Mouse (Mus musculus) kidney, postnatal 0 days (tissue): ENCODE measurements around the gene Dync2h1. TPM values are rescaled to one million over a fixed set of nuclear protein-coding genes. Genes with fewer than 3 reads are reported as not detected.
A peak's percentile ranks its signal among the peaks of the same experiment; 100 is the strongest.
"Not testable (repeated sequence)": the region's sequence is repeated elsewhere in the genome, so short reads cannot be mapped to it uniquely, and the experiment has no call there.

Experiments
- ATAC-seq: fragments of 200-750 bp; cut with Nextera tagmentation; replicated peaks from 2 replicates; pipeline ENCODE4 v1.8.0; 2017; ENCODE audit warnings: low read depth, moderate number of reproducible peaks, moderate TSS enrichment, moderate library complexity; ENCODE audit not compliant: low FRiP score
- DNase-seq: peaks from one replicate; pipeline ENCODE4 v3.0.0-alpha.2; 2016; ENCODE audit warnings: low spot score
- H3K27ac ChIP-seq: fragments of 300-500 bp; sonication (generic); 2 replicates; pipeline ENCODE4 v1.5.1; 2014; ENCODE audit warnings: mild to moderate bottlenecking
- H3K27me3 ChIP-seq: fragments of 300-500 bp; sonication (generic); 2 replicates; pipeline ENCODE4 v1.6.1; 2014; ENCODE audit warnings: low read length, mixed read lengths; ENCODE audit not compliant: insufficient read depth
- H3K36me3 ChIP-seq: fragments of 300-500 bp; sonication (generic); 2 replicates; pipeline ENCODE4 v1.6.1; 2014; ENCODE audit warnings: low read length, mixed read lengths; ENCODE audit not compliant: insufficient read depth
- H3K4me1 ChIP-seq: fragments of 300-500 bp; sonication (generic); replicated peaks from 2 replicates; pipeline ENCODE4 v1.6.1; 2014; ENCODE audit warnings: antibody characterized with exemption, low read length, mixed read lengths; ENCODE audit not compliant: insufficient read depth
- H3K4me2 ChIP-seq: fragments of 300-500 bp; sonication (generic); 2 replicates; pipeline ENCODE4 v1.6.1; 2014; ENCODE audit warnings: mild to moderate bottlenecking, low read length, moderate library complexity, mixed read lengths
- H3K4me3 ChIP-seq: fragments of 300-500 bp; sonication (generic); replicated peaks from 2 replicates; pipeline ENCODE4 v1.5.1; 2014; ENCODE audit warnings: low read depth, low read length
- H3K9ac ChIP-seq: fragments of 300-500 bp; sonication (generic); 2 replicates; pipeline ENCODE4 v1.6.1; 2014; ENCODE audit warnings: low read depth, low read length
- H3K9me3 ChIP-seq: fragments of 300-500 bp; sonication (generic); replicated peaks from 2 replicates; pipeline ENCODE4 v1.6.1; 2016; ENCODE audit warnings: low read length, inconsistent platforms, mixed read lengths
- CTCF ChIP-seq: IDR thresholded peaks from 2 replicates; pipeline ENCODE4 v1.5.1; 2016; ENCODE audit warnings: antibody characterized with exemption, low read depth, mild to moderate bottlenecking, moderate library complexity
- WGBS: fragments of 180-500 bp; shearing (Covaris S2); extraction: QIAGEN DNeasy Blood & Tissue Kit; methylation state at CpG from one replicate; pipeline ENCODE4 v1.1.7; 2014; 5-methylcytosine and 5-hydroxymethylcytosine counted together
- polyA plus RNA-seq: library from polyadenylated mRNA; unstranded; fragments of >200 nt; fragmentation: Nextera tagmentation; extraction: Ambion mirVana; gene quantifications from 2 replicates; pipeline ENCODE4 v1.2.1, GENCODE M21; 2015

Dync2h1 gene
- polyA plus RNA-seq, 1 experiment from 2014 or later = 14.9 TPM

DNA sequence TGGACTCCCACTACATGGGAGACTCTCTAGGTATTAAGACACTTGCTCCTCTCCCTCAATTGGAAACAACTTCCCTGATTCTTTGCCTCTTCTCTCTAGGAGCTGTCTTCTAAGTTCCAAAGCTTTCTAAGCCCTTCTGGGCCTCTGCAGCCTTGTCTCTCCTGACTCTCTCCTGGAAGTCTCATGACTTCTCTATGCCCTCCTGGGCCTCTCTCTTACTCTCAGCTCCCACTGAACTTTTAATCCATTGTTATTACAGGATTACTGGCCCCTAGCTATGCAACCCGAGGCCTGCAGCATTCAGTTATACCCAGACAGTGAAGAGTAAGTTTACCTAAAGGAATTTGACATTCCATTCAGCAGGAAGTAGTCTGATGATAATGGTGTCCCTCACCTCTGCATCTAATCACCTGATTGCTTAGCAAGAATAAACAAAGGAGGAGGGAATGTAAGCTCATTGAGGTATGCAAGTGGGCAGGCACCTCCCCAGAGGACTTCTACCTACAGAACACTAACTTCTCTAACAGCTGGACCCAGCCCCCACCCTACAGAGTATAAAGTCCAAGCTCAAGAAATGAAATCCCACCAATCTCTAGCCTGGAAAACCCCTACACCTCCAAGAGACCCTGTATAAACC, 256.7 kb downstream of the Dync2h1 start:
- no peak overlapping the region for H3K4me2 ChIP-seq
- TF ChIP-seq CTCF = no peak
- 24% methylated on average over 1 of the region's 1 CpGs for WGBS
- no peak overlapping the region for H3K27ac ChIP-seq
- peak; percentile 84 for ATAC-seq
- no peaks in the 10 kb centered on the region for H3K9me3 ChIP-seq
- H3K9ac ChIP-seq = no peak overlapping the region
- no peaks in the 10 kb centered on the region for H3K27me3 ChIP-seq
- H3K4me3 ChIP-seq = no peak overlapping the region
- no peak for DNase-seq
- no peaks in the 10 kb centered on the region for H3K4me1 ChIP-seq
- no peaks in the 10 kb centered on the region for H3K36me3 ChIP-seq

DNA sequence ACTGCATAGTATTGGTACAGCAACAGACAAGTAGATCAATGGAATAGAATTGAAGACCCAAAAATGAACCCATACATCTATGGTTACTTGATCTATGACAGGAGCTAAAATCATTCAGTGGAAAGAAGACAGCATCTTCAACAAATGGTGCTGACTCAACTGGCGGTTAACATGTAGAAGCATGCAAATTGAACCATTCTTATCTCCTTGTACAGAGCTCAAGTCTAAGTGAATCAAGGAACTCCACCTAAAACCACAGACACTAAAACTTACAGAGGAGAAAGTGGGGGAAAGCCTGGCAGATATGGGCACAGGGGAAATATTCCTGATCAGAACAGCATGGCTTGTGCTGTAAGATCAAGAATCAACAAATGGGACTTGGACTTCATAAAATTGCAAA, 270.8 kb downstream of the Dync2h1 start:
- TF ChIP-seq CTCF = no peak
- Histone ChIP-seq H3K36me3 (no peaks in the 10 kb centered on the region), H3K9ac (no peak overlapping the region), H3K9me3 (no peaks in the 10 kb centered on the region), H3K4me3 (no peak overlapping the region), H3K4me1 (no peaks in the 10 kb centered on the region), H3K27me3 (no peaks in the 10 kb centered on the region), H3K4me2 (no peak overlapping the region), H3K27ac (no peak overlapping the region)
- no peak for ATAC-seq
- WGBS = 86% methylated on average over 1 of the region's 1 CpGs
- no peak for DNase-seq

DNA sequence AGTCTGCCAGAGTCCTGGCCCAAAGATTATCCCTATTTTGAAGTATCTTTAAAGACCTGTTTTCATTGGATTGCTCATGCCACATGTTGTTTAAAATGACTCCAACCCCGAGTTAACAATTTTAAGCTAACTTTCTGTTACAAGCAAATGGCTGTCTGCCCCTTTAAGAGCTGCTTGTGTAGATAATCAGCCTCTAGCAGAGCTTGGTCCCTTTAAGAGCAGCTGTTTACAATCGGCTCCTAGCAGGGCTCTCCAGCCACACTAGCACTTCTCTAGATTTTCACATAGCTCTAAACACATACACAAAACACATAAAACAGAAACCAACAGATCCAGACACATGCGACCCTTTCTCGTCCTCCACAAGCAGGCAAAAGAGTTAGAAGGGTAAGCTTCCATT, 273.7 kb downstream of the Dync2h1 start:
- not testable (repeated sequence) for H3K4me2 ChIP-seq, H3K4me3 ChIP-seq, DNase-seq

DNA sequence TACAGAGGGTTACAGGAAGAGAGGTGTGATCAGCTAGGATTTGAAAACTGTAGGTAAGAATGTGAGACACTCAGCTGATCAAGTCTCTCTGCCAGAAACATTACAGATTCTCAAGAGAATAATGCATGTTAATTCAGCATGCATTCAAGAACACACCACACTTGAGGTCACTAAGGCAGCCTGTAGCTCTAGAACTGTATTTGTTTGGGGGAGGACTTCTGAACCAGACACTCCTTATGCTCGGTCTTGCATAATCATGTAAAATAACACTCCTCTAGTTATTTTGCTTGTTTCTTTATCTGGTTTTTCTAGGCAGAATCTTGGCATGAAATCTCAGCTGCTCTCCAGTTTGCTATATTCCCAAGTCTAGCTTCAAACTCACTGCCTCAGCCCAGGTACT, 282.6 kb downstream of the Dync2h1 start:
- no peak for DNase-seq
- H3K27me3 ChIP-seq = no peaks in the 10 kb centered on the region
- ATAC-seq = no peak
- no peak overlapping the region for H3K27ac ChIP-seq
- H3K4me3 ChIP-seq = no peak overlapping the region
- H3K4me2 ChIP-seq = no peak overlapping the region
- TF ChIP-seq CTCF = no peak
- no peaks in the 10 kb centered on the region for H3K36me3 ChIP-seq
- H3K4me1 ChIP-seq = no peaks in the 10 kb centered on the region
- no peaks in the 10 kb centered on the region for H3K9me3 ChIP-seq
- 71% methylated on average over 1 of the region's 1 CpGs for WGBS
- H3K9ac ChIP-seq = no peak overlapping the region

More for the DNA sequence above, 273.7 kb downstream of the Dync2h1 start:
- H3K9me3 ChIP-seq, H3K9ac ChIP-seq, H3K27ac ChIP-seq, ATAC-seq, H3K27me3 ChIP-seq, H3K4me1 ChIP-seq, H3K36me3 ChIP-seq: not testable (repeated sequence)
- WGBS = 56% methylated on average over 4 of the region's 4 CpGs

DNA sequence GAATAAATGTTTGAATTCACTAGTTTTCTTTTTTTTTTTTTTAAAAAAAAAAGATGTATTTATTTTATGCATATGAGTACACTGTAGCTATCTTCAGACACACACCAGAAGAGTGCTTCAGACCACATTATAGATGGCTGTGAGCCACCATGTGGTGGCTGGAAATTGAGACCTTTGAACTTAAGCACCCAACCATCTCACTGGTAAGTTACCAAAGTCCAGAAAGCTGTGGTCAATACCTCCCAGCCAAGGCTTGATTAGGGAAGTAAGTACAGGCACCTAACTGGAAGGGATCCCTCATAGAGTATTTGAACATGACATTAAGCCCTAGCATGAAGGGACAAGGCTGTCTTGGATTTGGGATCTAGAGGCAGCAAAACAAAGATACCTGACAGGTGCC, 292.9 kb downstream of the Dync2h1 start:
- Histone ChIP-seq H3K4me2 (no peak overlapping the region), H3K9me3 (no peaks in the 10 kb centered on the region), H3K4me3 (no peak overlapping the region), H3K9ac (no peak overlapping the region), H3K4me1 (no peaks in the 10 kb centered on the region), H3K27ac (no peak overlapping the region), H3K27me3 (no peaks in the 10 kb centered on the region), H3K36me3 (no peaks in the 10 kb centered on the region)
- ATAC-seq (no peak), DNase-seq (no peak)
- no peak for TF ChIP-seq CTCF

DNA sequence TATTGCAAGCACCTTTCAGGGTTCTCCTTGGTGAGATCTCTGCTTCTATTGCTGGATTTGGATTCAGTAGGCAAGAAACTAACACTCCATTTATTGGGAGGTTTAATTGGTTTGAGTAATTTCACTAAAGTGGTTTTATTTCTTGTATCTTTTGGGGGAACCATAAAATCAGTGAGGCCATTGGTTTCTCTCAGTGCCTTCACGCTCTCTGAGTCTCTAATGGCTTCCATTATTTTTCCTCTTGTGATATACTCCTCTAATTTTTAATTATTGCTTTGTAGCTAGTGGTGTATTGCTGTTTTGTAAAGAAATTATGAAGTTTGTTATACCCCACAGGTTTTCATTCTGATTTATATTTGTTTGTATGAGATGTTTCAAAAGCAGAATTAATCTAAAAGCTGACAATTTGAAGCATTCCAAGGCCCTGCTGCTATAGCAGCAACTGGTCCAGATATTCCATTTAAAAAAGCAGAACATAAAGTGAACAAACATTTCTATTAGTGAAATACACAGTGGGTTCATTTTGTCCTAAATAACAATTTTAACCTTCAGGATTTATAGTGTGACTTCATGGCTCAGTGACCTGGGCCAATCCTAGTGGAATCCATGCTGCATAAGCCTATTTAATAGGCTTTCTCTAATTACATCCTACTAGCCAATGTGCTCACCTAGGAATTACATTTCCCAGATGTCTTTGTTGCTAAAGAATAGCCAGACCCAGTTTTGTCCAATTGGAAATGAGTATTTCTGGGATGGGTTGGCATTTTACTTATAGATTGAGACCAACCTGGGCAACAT, 302.9 kb downstream of the Dync2h1 start:
- Histone ChIP-seq H3K27me3 (no peaks in the 10 kb centered on the region), H3K9ac (no peak overlapping the region), H3K9me3 (no peaks in the 10 kb centered on the region), H3K36me3 (no peaks in the 10 kb centered on the region), H3K27ac (no peak overlapping the region), H3K4me3 (no peak overlapping the region), H3K4me2 (no peak overlapping the region), H3K4me1 (no peaks in the 10 kb centered on the region)
- DNase-seq (no peak), ATAC-seq (no peak)
- 81% methylated on average over 1 of the region's 1 CpGs for WGBS
- no peak for TF ChIP-seq CTCF

Other genes with a start within 250 kb of the Dync2h1 start
- 132 and 139 TPM in 2 replicates for gene Dcun1d5, start 74 bp upstream of the Dync2h1 start, polyA plus RNA-seq
- 0.18 and 0.33 TPM in 2 replicates for gene Mmp13, start 88.1 kb upstream of the Dync2h1 start, polyA plus RNA-seq
- gene Mmp12, start 159.9 kb upstream of the Dync2h1 start, polyA plus RNA-seq = 0.06 TPM in 1 of 2 replicates, not detected in the other
- gene Mmp1b, start 203.6 kb upstream of the Dync2h1 start, polyA plus RNA-seq = not detected in 2 replicates